Mouse (Mus musculus) heart, postnatal 0 days (tissue): ENCODE data around the gene Gmppa. TPM values are rescaled to one million over a fixed set of nuclear protein-coding genes. Genes with fewer than 3 reads are reported as not detected.
A peak's percentile ranks its signal among the peaks of the same experiment; 100 is the strongest.

Experiments used
- ATAC-seq: fragments of 200-750 bp; cut with Nextera tagmentation; 2 replicates; pipeline ENCODE4 v1.8.0; 2017; ENCODE audit warnings: low read depth, moderate number of reproducible peaks, moderate library complexity; ENCODE audit not compliant: insufficient read depth
- DNase-seq: peaks from one replicate; pipeline ENCODE4 v3.0.0-alpha.2; 2016; ENCODE audit warnings: low spot score
- H3K27ac ChIP-seq: fragments of 300-500 bp; sonication (generic); 2 replicates; pipeline ENCODE4 v1.5.1; 2014; ENCODE audit warnings: low read depth, mild to moderate bottlenecking
- H3K27me3 ChIP-seq: fragments of 300-500 bp; sonication (generic); 2 replicates; pipeline ENCODE4 v1.6.1; 2014; ENCODE audit warnings: low read length, mixed read lengths; ENCODE audit not compliant: control insufficient read depth, insufficient read depth
- H3K36me3 ChIP-seq: fragments of 300-500 bp; sonication (generic); replicated peaks from 2 replicates; pipeline ENCODE4 v1.6.1; 2014; ENCODE audit warnings: low read length, mixed read lengths; ENCODE audit not compliant: control insufficient read depth, insufficient read depth
- H3K4me1 ChIP-seq: fragments of 300-500 bp; sonication (generic); 2 replicates; pipeline ENCODE4 v1.6.1; 2014; ENCODE audit warnings: antibody characterized with exemption; ENCODE audit not compliant: control insufficient read depth, insufficient read depth
- H3K4me2 ChIP-seq: fragments of 300-500 bp; sonication (generic); 2 replicates; pipeline ENCODE4 v1.6.1; 2014; ENCODE audit warnings: low read depth, mild to moderate bottlenecking, low read length, moderate library complexity
- H3K4me3 ChIP-seq: fragments of 300-500 bp; sonication (generic); 2 replicates; pipeline ENCODE4 v1.5.1; 2014; ENCODE audit warnings: low read depth, low read length
- H3K9ac ChIP-seq: fragments of 300-500 bp; sonication (generic); replicated peaks from 2 replicates; pipeline ENCODE4 v1.6.1; 2014; ENCODE audit warnings: low read depth, low read length, mixed read lengths
- H3K9me3 ChIP-seq: fragments of 300-500 bp; sonication (generic); replicated peaks from 2 replicates; pipeline ENCODE4 v1.6.1; 2016; ENCODE audit warnings: low read length; ENCODE audit not compliant: control insufficient read depth
- CTCF ChIP-seq: IDR thresholded peaks from 2 replicates; pipeline ENCODE4 v1.5.1; 2016; ENCODE audit warnings: antibody characterized with exemption, control low read depth, low read depth
- EP300 ChIP-seq: IDR thresholded peaks from 2 replicates; pipeline ENCODE4 v1.6.1; 2016; ENCODE audit warnings: antibody characterized with exemption, low read depth
- WGBS: fragments of 180-500 bp; shearing (Covaris S2); extraction: QIAGEN DNeasy Blood & Tissue Kit; methylation state at CpG from one replicate; pipeline ENCODE4 v1.1.7; 2014; 5-methylcytosine and 5-hydroxymethylcytosine counted together
- polyA plus RNA-seq: library from polyadenylated mRNA; unstranded; fragments of >200 nt; fragmentation: Nextera tagmentation; extraction: Ambion mirVana; gene quantifications from 2 replicates; pipeline ENCODE4 v1.2.1, GENCODE M21; 2015
- total RNA-seq: library from RNA; depleted of rRNA; stranded (reverse); fragments of >200 nt; gene quantifications from 2 replicates; pipeline ENCODE4 v1.2.3, GENCODE M21; 2014; ENCODE audit warnings: low replicate concordance

Gene Gmppa
- total and polyA plus RNA-seq, 2 experiments from 2014 or later: 47.4 to 85.2 TPM

DNA sequence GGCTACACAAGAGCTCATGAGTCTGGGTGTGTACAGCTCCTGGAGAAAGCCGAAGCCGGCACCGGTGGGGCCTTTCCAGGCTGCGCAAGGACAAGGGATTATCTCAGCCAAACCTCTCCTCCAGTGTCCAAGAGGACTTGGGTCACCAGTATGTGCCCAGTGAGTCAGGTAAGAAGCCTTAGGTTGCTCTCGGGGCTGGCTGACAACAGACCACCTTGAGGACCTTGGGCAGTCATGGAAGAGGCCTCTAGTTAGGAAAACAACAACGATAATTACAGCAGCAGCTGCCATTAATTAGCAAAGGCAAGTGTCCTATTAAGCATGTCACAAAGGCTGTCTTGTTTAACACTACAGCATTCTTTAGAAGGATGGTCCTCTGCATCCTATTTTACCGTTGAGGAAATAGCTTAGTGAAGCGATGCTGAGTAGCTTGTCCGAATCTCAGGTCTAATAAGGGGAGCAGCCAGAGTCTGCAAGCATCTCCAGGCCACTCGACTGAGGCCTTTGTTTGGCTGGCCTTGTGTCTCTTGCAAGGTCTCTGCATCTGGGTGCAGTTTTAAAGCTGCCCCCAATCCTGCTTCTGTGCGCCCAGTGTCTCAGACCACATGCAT, 11.8 kb upstream of the Gmppa start:
- no peak for ATAC-seq
- Histone ChIP-seq H3K27me3 (peaks cover 20% of the 10 kb centered on the region), H3K9me3 (no peaks in the 10 kb centered on the region), H3K27ac (no peak overlapping the region), H3K4me3 (no peak overlapping the region), H3K9ac (no peak overlapping the region), H3K36me3 (peaks cover 61% of the 10 kb centered on the region), H3K4me2 (no peak overlapping the region), H3K4me1 (no peaks in the 10 kb centered on the region)
- no peak for DNase-seq
- 84% methylated on average over 11 of the region's 11 CpGs for WGBS
- no peak for TF ChIP-seq EP300
- no peak for TF ChIP-seq CTCF

- 32% methylated on average over 10 of the region's 10 CpGs for WGBS
- peaks cover 69% of the 10 kb centered on the region for H3K36me3 ChIP-seq
- peaks cover 20% of the 10 kb centered on the region for H3K27me3 ChIP-seq
- no peak overlapping the region for H3K27ac ChIP-seq
- no peak overlapping the region for H3K9ac ChIP-seq
- H3K4me1 ChIP-seq: no peaks in the 10 kb centered on the region
- TF ChIP-seq CTCF (peak; percentile 53), EP300 (no peak)
- no peak overlapping the region for H3K4me2 ChIP-seq
- no peak for ATAC-seq
- no peak for DNase-seq
- no peak overlapping the region for H3K4me3 ChIP-seq
- no peaks in the 10 kb centered on the region for H3K9me3 ChIP-seq
Observed at GRCm38 (mm10) chr1:75425796-75426471, 9.8 kb upstream of the Gmppa start.

DNA sequence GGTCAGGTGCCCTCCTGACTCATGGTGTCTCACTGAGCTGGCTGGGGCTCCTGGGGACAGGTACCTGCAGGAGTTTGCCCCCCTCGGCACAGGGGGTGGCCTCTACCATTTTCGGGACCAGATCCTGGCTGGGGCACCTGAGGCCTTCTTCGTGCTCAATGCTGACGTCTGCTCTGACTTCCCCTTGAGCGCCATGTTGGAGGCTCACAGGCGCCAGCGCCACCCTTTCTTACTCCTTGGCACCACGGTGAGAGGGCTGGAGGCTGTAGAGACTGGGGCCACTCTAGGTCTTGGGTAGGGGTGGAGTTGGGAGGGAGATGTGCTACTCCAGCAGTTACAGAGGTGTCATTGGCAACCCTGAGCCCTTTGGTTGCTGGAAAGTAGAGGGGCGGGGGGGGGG, 3.1 kb downstream of the Gmppa start:
- DNase-seq: no peak
- Histone ChIP-seq H3K27ac (no peak overlapping the region), H3K4me3 (no peak overlapping the region), H3K9me3 (no peaks in the 10 kb centered on the region), H3K9ac (no peak overlapping the region), H3K4me1 (0 out of 2 replicates have a peak, but pooled peaks cover 8% of the 10 kb centered on the region), H3K27me3 (no peaks in the 10 kb centered on the region), H3K4me2 (no peak overlapping the region), H3K36me3 (peaks cover 8% of the 10 kb centered on the region; the same call in 1 of the 2 replicates)
- TF ChIP-seq EP300 (no peak), CTCF (no peak)
- ATAC-seq: no peak
- 82% methylated on average over 8 of the region's 9 CpGs for WGBS

DNA sequence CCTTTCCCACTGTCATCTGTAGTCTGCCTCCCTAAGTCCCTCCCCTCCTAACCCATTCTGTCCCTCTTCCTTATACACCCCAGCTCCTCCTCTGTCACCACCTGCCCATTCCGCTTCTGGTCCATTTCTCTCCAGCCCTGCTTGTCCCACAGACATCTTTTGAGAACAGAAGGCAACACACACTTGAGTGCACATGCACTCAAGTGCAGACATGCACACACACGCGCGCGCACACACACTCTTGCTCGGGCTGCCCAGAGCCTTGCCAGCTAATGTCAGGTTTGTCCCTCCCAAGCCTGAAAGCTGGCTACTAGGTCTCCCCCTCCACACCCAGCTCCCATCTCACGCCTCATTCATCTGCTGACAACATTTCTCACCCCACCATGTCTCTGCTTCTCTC, 4.9 kb downstream of the Gmppa start:
- Histone ChIP-seq H3K4me3 (no peak overlapping the region), H3K27me3 (peaks cover 6% of the 10 kb centered on the region; the same call in 1 of the 2 replicates), H3K9me3 (no peaks in the 10 kb centered on the region), H3K4me2 (no peak overlapping the region), H3K36me3 (peaks cover 8% of the 10 kb centered on the region; the same call in 1 of the 2 replicates), H3K27ac (no peak overlapping the region), H3K4me1 (peaks cover 12% of the 10 kb centered on the region), H3K9ac (no peak overlapping the region)
- no peak for ATAC-seq
- 94% methylated on average over 7 of the region's 7 CpGs for WGBS
- no peak for TF ChIP-seq EP300
- TF ChIP-seq CTCF: no peak
- no peak for DNase-seq

DNA sequence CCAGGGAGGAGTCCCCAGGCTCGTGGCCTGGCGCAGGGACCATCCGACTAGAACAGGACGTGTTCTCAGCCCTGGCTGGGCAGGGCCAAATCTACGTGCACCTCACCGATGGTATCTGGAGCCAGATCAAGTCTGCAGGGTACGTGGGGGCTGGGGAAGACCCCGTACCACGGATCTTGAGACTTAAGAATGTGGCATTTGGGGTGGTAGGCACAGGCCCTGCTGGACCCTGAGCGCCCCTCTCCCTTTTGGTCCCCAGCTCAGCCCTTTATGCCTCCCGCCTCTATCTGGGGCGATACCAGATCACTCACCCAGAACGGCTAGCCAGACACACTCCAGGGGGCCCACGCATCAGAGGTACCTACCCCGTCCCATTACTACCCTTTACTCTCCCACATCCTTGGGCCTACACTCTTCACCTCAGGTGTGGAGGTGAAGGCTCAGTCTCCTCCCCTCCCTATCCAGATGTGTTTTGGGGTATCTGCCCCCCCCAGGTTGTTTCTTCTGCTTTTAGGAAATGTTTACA, 5.8 kb downstream of the Gmppa start:
- TF ChIP-seq EP300: no peak
- TF ChIP-seq CTCF: no peak
- WGBS: 88% methylated on average over 15 of the region's 15 CpGs
- Histone ChIP-seq H3K27ac (no peak overlapping the region), H3K9ac (no peak overlapping the region), H3K4me1 (peaks cover 11% of the 10 kb centered on the region), H3K4me2 (no peak overlapping the region), H3K36me3 (peaks cover 8% of the 10 kb centered on the region; the same call in 1 of the 2 replicates), H3K9me3 (no peaks in the 10 kb centered on the region), H3K27me3 (peaks cover 11% of the 10 kb centered on the region; the same call in 1 of the 2 replicates), H3K4me3 (no peak overlapping the region)
- DNase-seq: no peak
- ATAC-seq: no peak
